Mouse (Mus musculus): ENCODE data around the gene Rreb1. TPM values are rescaled to one million over a fixed set of nuclear protein-coding genes. Genes with fewer than 3 reads are reported as not detected.

Rreb1 gene
- polyA plus RNA-seq, 1 experiment from 2014 or later = 6.1 TPM

DNA sequence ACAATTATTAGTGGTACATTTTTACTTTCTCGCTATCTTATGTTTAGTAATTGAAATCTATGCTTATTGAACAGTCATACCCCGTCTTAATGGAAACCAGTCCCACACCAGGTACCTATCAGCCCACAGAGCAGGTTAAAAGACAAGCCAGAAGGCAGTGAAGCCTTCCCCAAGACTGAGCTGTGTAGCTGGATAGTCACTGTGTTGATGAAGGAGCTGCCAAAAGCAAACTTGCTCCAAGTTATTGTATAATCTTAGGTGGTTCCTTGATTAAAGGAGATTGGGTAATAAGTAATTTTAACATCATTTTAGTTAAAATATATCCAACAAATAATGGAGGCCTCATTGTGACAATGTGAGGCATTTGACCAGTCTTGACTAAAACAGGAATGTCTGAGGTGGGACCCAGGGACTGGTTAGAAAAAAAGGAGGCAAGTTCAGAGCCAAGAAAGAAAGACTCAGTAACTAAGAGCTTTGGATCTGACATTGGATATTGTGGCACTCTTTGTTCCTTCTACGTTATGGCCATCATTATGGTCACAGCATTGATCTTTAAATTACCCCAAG, 141.6 kb downstream of the Rreb1 start:
- peaks cover 2% of the 10 kb centered on the region; the same call in 1 of the 2 replicates for H3K36me3 ChIP-seq (replicated peaks; ENCODE audit: control insufficient read depth, insufficient read depth, low read depth, low read length)
- H3K27me3 ChIP-seq (ENCODE audit: control insufficient read depth, insufficient read depth, low read length) = no peaks in the 10 kb centered on the region
- H3K4me2 ChIP-seq (ENCODE audit: low read depth, low read length) = no peak overlapping the region
- H3K4me1 ChIP-seq (ENCODE audit: control insufficient read depth, insufficient read depth, low read length) = no peaks in the 10 kb centered on the region
- DNase-seq (ENCODE audit: low spot score) = no peak
- ATAC-seq (replicated peaks; ENCODE audit: insufficient number of reproducible peaks, low FRiP score, low TSS enrichment, low read depth) = no peak
- H3K9me3 ChIP-seq (replicated peaks; ENCODE audit: control insufficient read depth, low read length) = no peaks in the 10 kb centered on the region
- no peak overlapping the region for H3K27ac ChIP-seq (replicated peaks; ENCODE audit: low read depth, low read length)
- WGBS = 87% methylated on average over 3 of the region's 3 CpGs
- H3K9ac ChIP-seq (replicated peaks; ENCODE audit: low read length) = no peak overlapping the region
- no peak overlapping the region for H3K4me3 ChIP-seq (ENCODE audit: low read depth, low read length)

DNA sequence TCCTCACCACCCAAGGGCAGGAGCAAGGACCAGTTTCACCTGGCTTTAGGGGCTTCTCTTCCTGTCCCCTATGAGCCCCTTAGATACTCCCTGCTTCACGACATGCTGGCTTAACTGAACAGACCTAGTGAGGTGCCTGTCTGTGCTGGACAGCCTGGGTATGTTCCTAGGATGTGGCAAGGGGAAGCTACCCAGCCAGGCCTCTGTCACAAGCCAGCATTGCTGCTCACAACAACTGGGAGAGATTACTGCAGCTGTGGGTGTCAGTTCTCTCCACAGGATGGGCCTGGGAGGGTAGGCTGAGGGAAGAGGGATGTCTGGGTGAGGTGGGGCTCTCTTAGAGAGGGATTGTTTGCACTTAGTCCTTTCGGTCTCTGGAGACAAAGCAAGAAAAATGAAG, 142.5 kb downstream of the Rreb1 start:
- Histone ChIP-seq H3K36me3 (replicated peaks; ENCODE audit: control insufficient read depth, insufficient read depth, low read depth, low read length) (peaks cover 2% of the 10 kb centered on the region; the same call in 1 of the 2 replicates), H3K9me3 (replicated peaks; ENCODE audit: control insufficient read depth, low read length) (no peaks in the 10 kb centered on the region), H3K4me2 (ENCODE audit: low read depth, low read length) (no peak overlapping the region), H3K27ac (replicated peaks; ENCODE audit: low read depth, low read length) (no peak overlapping the region), H3K9ac (replicated peaks; ENCODE audit: low read length) (no peak overlapping the region), H3K4me3 (ENCODE audit: low read depth, low read length) (no peak overlapping the region), H3K4me1 (ENCODE audit: control insufficient read depth, insufficient read depth, low read length) (no peaks in the 10 kb centered on the region), H3K27me3 (ENCODE audit: control insufficient read depth, insufficient read depth, low read length) (no peaks in the 10 kb centered on the region)
- no peak for ATAC-seq (replicated peaks; ENCODE audit: insufficient number of reproducible peaks, low FRiP score, low TSS enrichment, low read depth)
- DNase-seq (ENCODE audit: low spot score) = no peak
- 48% methylated on average over 2 of the region's 2 CpGs for WGBS

DNA sequence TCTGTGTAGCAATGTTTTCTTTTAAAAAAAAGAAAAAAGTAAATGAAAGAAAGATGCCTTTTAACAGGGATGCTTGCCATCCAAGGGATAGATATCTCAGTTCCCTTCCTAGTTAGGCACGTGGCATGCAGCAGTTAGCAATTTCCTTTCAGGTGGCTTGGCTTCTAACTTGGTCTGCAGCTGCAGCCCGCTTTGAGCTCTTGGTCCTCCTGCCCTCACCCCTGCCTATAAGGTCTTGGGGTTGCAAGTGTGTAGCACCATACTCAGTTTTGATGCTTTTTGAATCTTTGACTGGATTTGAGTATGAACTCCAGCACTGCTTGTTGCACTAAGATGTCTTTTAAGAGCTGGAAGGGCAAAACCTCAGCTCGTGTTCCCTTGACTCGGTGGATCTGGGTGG, 144.9 kb downstream of the Rreb1 start:
- DNase-seq (ENCODE audit: low spot score) (no peak), ATAC-seq (replicated peaks; ENCODE audit: insufficient number of reproducible peaks, low FRiP score, low TSS enrichment, low read depth) (no peak)
- Histone ChIP-seq H3K4me3 (ENCODE audit: low read depth, low read length) (no peak overlapping the region), H3K9me3 (replicated peaks; ENCODE audit: control insufficient read depth, low read length) (no peaks in the 10 kb centered on the region), H3K4me1 (ENCODE audit: control insufficient read depth, insufficient read depth, low read length) (no peaks in the 10 kb centered on the region), H3K27me3 (ENCODE audit: control insufficient read depth, insufficient read depth, low read length) (no peaks in the 10 kb centered on the region), H3K36me3 (replicated peaks; ENCODE audit: control insufficient read depth, insufficient read depth, low read depth, low read length) (no peaks in the 10 kb centered on the region), H3K4me2 (ENCODE audit: low read depth, low read length) (no peak overlapping the region), H3K27ac (replicated peaks; ENCODE audit: low read depth, low read length) (no peak overlapping the region), H3K9ac (replicated peaks; ENCODE audit: low read length) (no peak overlapping the region)
- 87% methylated on average over 4 of the region's 4 CpGs for WGBS

- H3K4me2 ChIP-seq (ENCODE audit: low read depth, low read length) = no peak overlapping the region
- H3K9me3 ChIP-seq (replicated peaks; ENCODE audit: control insufficient read depth, low read length) = no peaks in the 10 kb centered on the region
- WGBS = 86% methylated on average over 10 of the region's 10 CpGs
- H3K4me3 ChIP-seq (ENCODE audit: low read depth, low read length) = no peak overlapping the region
- no peaks in the 10 kb centered on the region for H3K4me1 ChIP-seq (ENCODE audit: control insufficient read depth, insufficient read depth, low read length)
- ATAC-seq (replicated peaks; ENCODE audit: insufficient number of reproducible peaks, low FRiP score, low TSS enrichment, low read depth) (no peak), DNase-seq (ENCODE audit: low spot score) (no peak)
- no peaks in the 10 kb centered on the region for H3K27me3 ChIP-seq (ENCODE audit: control insufficient read depth, insufficient read depth, low read length)
- no peak overlapping the region for H3K9ac ChIP-seq (replicated peaks; ENCODE audit: low read length)
- no peaks in the 10 kb centered on the region for H3K36me3 ChIP-seq (replicated peaks; ENCODE audit: control insufficient read depth, insufficient read depth, low read depth, low read length)
- H3K27ac ChIP-seq (replicated peaks; ENCODE audit: low read depth, low read length) = no peak overlapping the region
Observed at GRCm38 (mm10) chr13:37923643-37924460, 145.7 kb downstream of the Rreb1 start.

DNA sequence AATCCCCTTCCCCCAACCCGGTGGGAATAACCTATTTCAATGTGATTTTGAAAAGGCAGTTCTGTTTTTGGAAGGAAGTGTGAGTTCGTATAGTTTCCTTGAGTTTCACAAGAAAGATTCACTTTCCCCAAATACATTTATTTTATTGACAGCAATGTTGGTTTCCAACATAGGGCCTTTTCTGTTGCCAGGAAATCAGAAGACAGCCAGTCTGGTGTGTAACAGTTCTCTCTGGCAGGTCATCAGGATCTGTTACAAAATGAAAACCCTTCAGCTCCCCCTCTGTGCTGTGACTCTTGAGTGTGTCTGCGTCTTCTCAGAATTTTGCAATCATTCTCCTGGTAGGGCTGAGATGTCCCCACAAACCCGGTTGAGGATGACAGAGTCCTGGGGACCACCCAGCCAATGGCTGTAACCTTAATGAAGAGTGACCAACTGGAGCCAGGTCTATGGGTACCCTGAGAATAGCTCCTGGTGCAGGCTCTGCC, 146.3 kb downstream of the Rreb1 start:
- no peak for DNase-seq (ENCODE audit: low spot score)
- no peaks in the 10 kb centered on the region for H3K27me3 ChIP-seq (ENCODE audit: control insufficient read depth, insufficient read depth, low read length)
- no peaks in the 10 kb centered on the region for H3K36me3 ChIP-seq (replicated peaks; ENCODE audit: control insufficient read depth, insufficient read depth, low read depth, low read length)
- ATAC-seq (replicated peaks; ENCODE audit: insufficient number of reproducible peaks, low FRiP score, low TSS enrichment, low read depth) = no peak
- WGBS = 84% methylated on average over 4 of the region's 4 CpGs
- no peak overlapping the region for H3K27ac ChIP-seq (replicated peaks; ENCODE audit: low read depth, low read length)
- H3K4me2 ChIP-seq (ENCODE audit: low read depth, low read length) = no peak overlapping the region
- no peaks in the 10 kb centered on the region for H3K4me1 ChIP-seq (ENCODE audit: control insufficient read depth, insufficient read depth, low read length)
- no peak overlapping the region for H3K9ac ChIP-seq (replicated peaks; ENCODE audit: low read length)
- H3K4me3 ChIP-seq (ENCODE audit: low read depth, low read length) = no peak overlapping the region
- H3K9me3 ChIP-seq (replicated peaks; ENCODE audit: control insufficient read depth, low read length) = no peaks in the 10 kb centered on the region

DNA sequence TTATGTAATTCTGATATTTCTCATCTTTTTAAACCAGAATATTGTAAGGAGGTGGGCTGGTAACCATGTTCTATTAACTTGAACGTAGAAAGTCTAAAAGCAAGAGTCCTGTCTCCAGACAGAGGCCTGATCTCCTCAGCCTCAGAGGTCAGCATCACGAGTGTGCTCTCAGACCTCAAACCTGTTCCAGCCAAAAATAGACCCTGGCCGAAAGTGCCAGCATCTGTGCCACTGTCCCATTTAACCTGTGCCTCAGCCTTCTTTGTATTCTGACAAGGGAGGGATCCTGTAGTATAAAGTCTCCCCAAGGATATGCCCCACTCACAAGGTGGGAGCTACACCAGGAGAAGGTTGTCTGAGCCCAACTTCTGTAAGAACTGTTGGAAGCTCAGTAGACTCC, 148.2 kb downstream of the Rreb1 start:
- H3K36me3 ChIP-seq (replicated peaks; ENCODE audit: control insufficient read depth, insufficient read depth, low read depth, low read length) = no peaks in the 10 kb centered on the region
- no peaks in the 10 kb centered on the region for H3K9me3 ChIP-seq (replicated peaks; ENCODE audit: control insufficient read depth, low read length)
- H3K27me3 ChIP-seq (ENCODE audit: control insufficient read depth, insufficient read depth, low read length) = no peaks in the 10 kb centered on the region
- no peak overlapping the region for H3K27ac ChIP-seq (replicated peaks; ENCODE audit: low read depth, low read length)
- H3K4me3 ChIP-seq (ENCODE audit: low read depth, low read length) = no peak overlapping the region
- 89% methylated on average over 3 of the region's 3 CpGs for WGBS
- no peak overlapping the region for H3K9ac ChIP-seq (replicated peaks; ENCODE audit: low read length)
- no peak for ATAC-seq (replicated peaks; ENCODE audit: insufficient number of reproducible peaks, low FRiP score, low TSS enrichment, low read depth)
- H3K4me1 ChIP-seq (ENCODE audit: control insufficient read depth, insufficient read depth, low read length) = no peaks in the 10 kb centered on the region
- DNase-seq (ENCODE audit: low spot score) = no peak
- no peak overlapping the region for H3K4me2 ChIP-seq (ENCODE audit: low read depth, low read length)

DNA sequence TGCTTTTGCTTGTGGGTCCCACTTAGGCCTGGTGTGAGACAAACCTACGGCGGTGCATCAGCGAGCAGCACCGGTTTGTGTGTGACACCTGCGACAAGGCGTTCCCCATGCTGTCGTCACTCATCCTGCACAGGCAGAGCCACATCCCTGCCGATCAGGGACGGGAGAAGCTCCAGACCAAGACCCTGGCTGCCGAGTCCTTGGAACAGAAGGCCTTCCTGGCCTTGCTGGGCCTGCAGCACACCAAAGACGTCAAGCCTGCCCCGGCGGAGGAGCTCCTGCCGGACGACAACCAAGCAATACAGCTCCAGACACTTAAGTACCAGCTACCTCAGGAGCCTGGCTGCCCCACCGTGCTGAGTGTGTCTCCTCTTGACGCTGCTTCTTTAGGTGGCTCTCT, 151.3 kb downstream of the Rreb1 start:
- no peak overlapping the region for H3K9ac ChIP-seq (replicated peaks; ENCODE audit: low read length)
- H3K4me3 ChIP-seq (ENCODE audit: low read depth, low read length) = no peak overlapping the region
- H3K36me3 ChIP-seq (replicated peaks; ENCODE audit: control insufficient read depth, insufficient read depth, low read depth, low read length) = no peaks in the 10 kb centered on the region
- H3K4me1 ChIP-seq (ENCODE audit: control insufficient read depth, insufficient read depth, low read length) = no peaks in the 10 kb centered on the region
- H3K4me2 ChIP-seq (ENCODE audit: low read depth, low read length) = no peak overlapping the region
- WGBS = 93% methylated on average over 17 of the region's 17 CpGs
- H3K27ac ChIP-seq (replicated peaks; ENCODE audit: low read depth, low read length) = no peak overlapping the region
- ATAC-seq (replicated peaks; ENCODE audit: insufficient number of reproducible peaks, low FRiP score, low TSS enrichment, low read depth) (no peak), DNase-seq (ENCODE audit: low spot score) (no peak)
- H3K27me3 ChIP-seq (ENCODE audit: control insufficient read depth, insufficient read depth, low read length) = no peaks in the 10 kb centered on the region
- H3K9me3 ChIP-seq (replicated peaks; ENCODE audit: control insufficient read depth, low read length) = no peaks in the 10 kb centered on the region

- no peaks in the 10 kb centered on the region for H3K36me3 ChIP-seq (replicated peaks; ENCODE audit: control insufficient read depth, insufficient read depth, low read depth, low read length)
- ATAC-seq (replicated peaks; ENCODE audit: insufficient number of reproducible peaks, low FRiP score, low TSS enrichment, low read depth) = no peak
- WGBS = 92% methylated on average over 13 of the region's 13 CpGs
Observed at GRCm38 (mm10) chr13:37930091-37930490, 151.9 kb downstream of the Rreb1 start.

More at GRCm38 (mm10) chr13:37930091-37930490, 151.9 kb downstream of the Rreb1 start:
- H3K27ac ChIP-seq (replicated peaks; ENCODE audit: low read depth, low read length) = no peak overlapping the region
- H3K4me1 ChIP-seq (ENCODE audit: control insufficient read depth, insufficient read depth, low read length) = no peaks in the 10 kb centered on the region
- no peak for DNase-seq (ENCODE audit: low spot score)
- no peak overlapping the region for H3K9ac ChIP-seq (replicated peaks; ENCODE audit: low read length)
- no peak overlapping the region for H3K4me2 ChIP-seq (ENCODE audit: low read depth, low read length)
- no peaks in the 10 kb centered on the region for H3K9me3 ChIP-seq (replicated peaks; ENCODE audit: control insufficient read depth, low read length)
- H3K4me3 ChIP-seq (ENCODE audit: low read depth, low read length) = no peak overlapping the region
- no peaks in the 10 kb centered on the region for H3K27me3 ChIP-seq (ENCODE audit: control insufficient read depth, insufficient read depth, low read length)
